Mouse (Mus musculus) embryo, embryonic 11.5 days (tissue): ENCODE data around the gene Slc38a6.

Experiments
- DNase-seq: peaks from one replicate; pipeline ENCODE4 v3.0.0-alpha.2; 2012; ENCODE audit warnings: low read depth, low spot score

Slc38a6 gene

GRCm38 (mm10) chr12:73324180-73324586, 37.6 kb downstream of the Slc38a6 start:
- no peak for DNase-seq

GRCm38 (mm10) chr12:73324742-73325141, 38.2 kb downstream of the Slc38a6 start:
- DNase-seq: no peak

- DNase-seq: no peak
Measured at GRCm38 (mm10) chr12:73325181-73325580, 38.6 kb downstream of the Slc38a6 start.

- no peak for DNase-seq
Measured at GRCm38 (mm10) chr12:73325617-73326016, 39.0 kb downstream of the Slc38a6 start.

- no peak for DNase-seq
Measured at GRCm38 (mm10) chr12:73327381-73327780, 40.8 kb downstream of the Slc38a6 start.

- no peak for DNase-seq
Measured at GRCm38 (mm10) chr12:73328448-73329167, 42.0 kb downstream of the Slc38a6 start.

- DNase-seq: no peak
Measured at GRCm38 (mm10) chr12:73330236-73330635, 43.7 kb downstream of the Slc38a6 start.

GRCm38 (mm10) chr12:73332701-73333100, 46.1 kb downstream of the Slc38a6 start:
- no peak for DNase-seq

GRCm38 (mm10) chr12:73334051-73334551, 47.5 kb downstream of the Slc38a6 start:
- DNase-seq: no peak

- DNase-seq: no peak
Measured at GRCm38 (mm10) chr12:73337127-73337526, 50.5 kb downstream of the Slc38a6 start.

- DNase-seq: no peak
Measured at GRCm38 (mm10) chr12:73340642-73341293, 54.2 kb downstream of the Slc38a6 start.

GRCm38 (mm10) chr12:73341703-73342663, 55.4 kb downstream of the Slc38a6 start:
- no peak for DNase-seq

GRCm38 (mm10) chr12:73344300-73344699, 57.7 kb downstream of the Slc38a6 start:
- DNase-seq: no peak

- no peak for DNase-seq
Measured at GRCm38 (mm10) chr12:73345157-73345556, 58.6 kb downstream of the Slc38a6 start.

- no peak for DNase-seq
Measured at GRCm38 (mm10) chr12:73347202-73347601, 60.6 kb downstream of the Slc38a6 start.

GRCm38 (mm10) chr12:73350466-73350865, 63.9 kb downstream of the Slc38a6 start:
- DNase-seq: no peak

GRCm38 (mm10) chr12:73350982-73351381, 64.4 kb downstream of the Slc38a6 start:
- no peak for DNase-seq

- DNase-seq: no peak
Measured at GRCm38 (mm10) chr12:73351746-73352145, 65.2 kb downstream of the Slc38a6 start.

- DNase-seq: no peak
Measured at GRCm38 (mm10) chr12:73353362-73353761, 66.8 kb downstream of the Slc38a6 start.

- DNase-seq: no peak
Measured at GRCm38 (mm10) chr12:73354521-73354920, 67.9 kb downstream of the Slc38a6 start.

GRCm38 (mm10) chr12:73355084-73355775, 68.7 kb downstream of the Slc38a6 start:
- DNase-seq: no peak
